Mouse (Mus musculus): Measurements from ENCODE around the gene Kdm5d.
A peak's percentile ranks its signal among the peaks of the same experiment; 100 is the strongest.

Kdm5d gene

GRCm38 (mm10) chrY:897393-898227, at the start of gene Kdm5d:
Gene Kdm5d (plus strand): TSS chrY:897788.
- DNase-seq, result peak; percentile 23

DNA sequence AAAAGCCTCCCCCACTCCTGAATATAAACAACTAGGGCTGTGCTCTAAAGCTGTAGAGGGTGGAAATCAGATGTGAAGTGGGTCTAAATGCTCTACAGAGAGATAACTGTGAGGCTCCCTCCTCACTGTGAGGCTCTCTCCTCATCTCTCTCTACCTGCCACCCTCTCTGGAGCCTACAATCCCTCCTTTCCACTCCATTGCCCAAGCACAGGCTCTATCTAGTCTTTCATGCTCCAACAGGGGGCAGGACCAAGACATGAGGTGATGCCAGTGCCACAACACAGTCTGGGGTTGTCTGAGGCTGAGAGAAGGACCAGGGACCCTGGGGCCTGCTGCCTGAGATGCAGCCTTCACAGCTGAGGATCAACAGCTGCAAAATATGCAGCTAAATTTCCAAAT, 25.2 kb upstream of the Kdm5d start:
- DNase-seq, result no peak

DNA sequence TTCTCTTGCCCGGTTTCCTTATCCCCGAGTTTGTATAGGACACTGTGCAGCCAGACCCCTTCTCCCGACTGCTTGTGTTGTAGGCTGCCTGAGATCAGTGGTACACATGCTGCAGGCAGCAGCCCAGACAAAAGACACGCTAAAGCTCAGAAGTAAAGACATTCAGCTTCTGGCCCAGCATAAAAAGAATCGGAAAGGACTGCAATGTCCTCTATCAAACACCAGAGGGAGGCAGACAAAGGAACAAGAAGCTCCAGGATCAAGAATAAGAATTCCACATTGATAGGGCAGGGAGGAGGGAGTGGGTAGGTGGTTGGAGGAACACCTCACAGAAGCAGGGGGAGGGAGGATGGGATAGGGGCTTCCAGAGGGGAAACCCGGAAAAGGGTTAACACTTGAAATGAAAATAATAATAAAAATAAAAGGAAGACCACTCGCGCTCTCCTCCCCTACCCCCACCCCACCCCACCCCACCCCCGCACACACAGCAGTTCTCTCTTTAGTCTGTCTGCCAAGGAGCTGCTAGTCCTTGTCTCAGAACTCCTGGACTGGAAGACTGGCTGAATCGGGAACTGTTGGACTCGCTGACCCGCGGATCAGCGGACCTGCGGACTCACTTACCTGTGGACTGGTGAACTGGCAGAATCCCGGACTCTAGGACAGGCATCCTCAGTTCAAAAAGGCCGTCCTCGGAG, 24.6 kb upstream of the Kdm5d start:
- DNase-seq, result no peak

Data from liver (tissue).